Mouse (Mus musculus): ENCODE results near the gene Alk. TPM values are rescaled to one million over a fixed set of nuclear protein-coding genes. Genes with fewer than 3 reads are reported as not detected.

Alk gene
- polyA plus RNA-seq, 1 experiment from 2014 or later = 0.51 TPM

DNA sequence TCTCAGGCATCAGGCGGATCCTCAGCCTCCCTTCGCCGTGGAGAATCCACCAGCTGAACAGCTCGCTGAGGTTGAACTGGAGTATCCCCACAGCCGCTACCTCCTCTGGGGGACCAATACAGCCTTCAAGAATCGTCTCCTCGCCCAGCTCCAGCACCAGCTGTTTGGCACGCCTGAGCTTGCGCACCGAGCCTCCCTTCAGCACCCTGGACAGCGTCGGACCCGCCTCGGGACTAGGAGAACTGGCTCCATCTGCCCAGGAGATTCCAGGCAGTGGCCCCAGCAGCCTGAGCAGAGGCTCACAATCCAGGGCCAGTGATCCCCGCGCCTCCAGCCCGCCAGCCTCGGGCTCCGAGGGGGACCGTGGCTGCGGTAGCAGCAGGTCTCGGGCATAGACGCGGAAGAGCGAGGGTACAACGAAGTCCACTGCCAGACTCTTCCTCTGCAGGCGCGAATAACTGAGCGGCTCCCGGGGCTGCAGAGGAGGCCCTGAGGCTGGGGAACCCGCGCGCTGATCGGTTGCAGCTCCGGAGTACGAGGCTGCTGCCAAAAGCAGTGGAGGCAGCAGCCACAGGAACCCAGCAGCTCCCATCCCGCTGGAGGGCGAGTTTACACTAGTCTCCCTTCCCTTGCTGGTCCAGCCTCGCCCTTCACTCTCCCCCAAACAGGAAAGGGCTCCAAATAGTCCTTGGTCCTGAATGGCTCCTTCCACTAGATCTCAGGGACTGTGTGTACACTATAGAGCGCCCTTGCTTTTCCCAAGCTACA lies 1.1 kb downstream of the Alk start:
- no peak overlapping the region for H3K27ac ChIP-seq (ENCODE audit: low read depth, low read length)
- peak overlapping the region; percentile 96 for H3K4me2 ChIP-seq (replicated peaks; ENCODE audit: low read depth, low read length)
- H3K4me3 ChIP-seq (ENCODE audit: low read depth, low read length) = peak overlapping the region; percentile 54
- H3K9ac ChIP-seq (ENCODE audit: low read depth, low read length) = peak overlapping the region; percentile 31; the same call in 1 of the 2 replicates
- DNase-seq (ENCODE audit: low spot score) = peak; percentile 90
- H3K9me3 ChIP-seq (ENCODE audit: control insufficient read depth, low read length) = no peaks in the 10 kb centered on the region
- H3K27me3 ChIP-seq (ENCODE audit: control insufficient read depth, insufficient read depth, low read length) = peaks cover 20% of the 10 kb centered on the region
- peak; percentile 44; the same call in 1 of the 2 replicates for ATAC-seq (ENCODE audit: low FRiP score)
- no peaks in the 10 kb centered on the region for H3K36me3 ChIP-seq (ENCODE audit: control insufficient read depth, insufficient read depth, low read length)
- peaks cover 4% of the 10 kb centered on the region; the same call in 1 of the 2 replicates for H3K4me1 ChIP-seq (replicated peaks; ENCODE audit: control insufficient read depth, insufficient read depth, low read length)
- WGBS = 1% methylated on average over 39 of the region's 40 CpGs

DNA sequence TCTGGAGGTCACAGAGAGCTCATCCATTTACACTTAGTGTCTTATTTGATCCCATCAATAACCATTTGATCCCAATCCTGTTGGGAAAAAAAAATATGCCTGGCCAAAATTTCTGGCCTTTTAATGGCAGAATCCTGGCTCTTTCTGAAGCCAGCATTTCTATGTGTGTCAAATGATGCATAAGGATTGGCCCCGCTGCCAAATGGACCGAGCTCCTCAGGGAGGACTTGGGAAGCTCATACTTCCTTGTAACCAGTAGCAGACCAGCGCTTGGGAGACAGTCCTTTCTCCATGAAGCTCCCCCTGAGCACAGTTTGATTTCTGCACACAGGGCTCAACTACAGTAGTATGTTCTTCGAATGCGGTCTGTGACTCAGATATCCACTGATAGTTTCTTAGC lies 3.6 kb downstream of the Alk start:
- Histone ChIP-seq H3K4me1 (replicated peaks; ENCODE audit: control insufficient read depth, insufficient read depth, low read length) (peaks cover 4% of the 10 kb centered on the region; the same call in 1 of the 2 replicates), H3K9me3 (ENCODE audit: control insufficient read depth, low read length) (no peaks in the 10 kb centered on the region), H3K9ac (ENCODE audit: low read depth, low read length) (no peak overlapping the region), H3K27ac (ENCODE audit: low read depth, low read length) (no peak overlapping the region), H3K4me2 (replicated peaks; ENCODE audit: low read depth, low read length) (no peak overlapping the region), H3K27me3 (ENCODE audit: control insufficient read depth, insufficient read depth, low read length) (peaks cover 20% of the 10 kb centered on the region), H3K36me3 (ENCODE audit: control insufficient read depth, insufficient read depth, low read length) (no peaks in the 10 kb centered on the region), H3K4me3 (ENCODE audit: low read depth, low read length) (no peak overlapping the region)
- DNase-seq (ENCODE audit: low spot score) = no peak
- no peak for ATAC-seq (ENCODE audit: low FRiP score)
- 83% methylated on average over 5 of the region's 5 CpGs for WGBS

DNA sequence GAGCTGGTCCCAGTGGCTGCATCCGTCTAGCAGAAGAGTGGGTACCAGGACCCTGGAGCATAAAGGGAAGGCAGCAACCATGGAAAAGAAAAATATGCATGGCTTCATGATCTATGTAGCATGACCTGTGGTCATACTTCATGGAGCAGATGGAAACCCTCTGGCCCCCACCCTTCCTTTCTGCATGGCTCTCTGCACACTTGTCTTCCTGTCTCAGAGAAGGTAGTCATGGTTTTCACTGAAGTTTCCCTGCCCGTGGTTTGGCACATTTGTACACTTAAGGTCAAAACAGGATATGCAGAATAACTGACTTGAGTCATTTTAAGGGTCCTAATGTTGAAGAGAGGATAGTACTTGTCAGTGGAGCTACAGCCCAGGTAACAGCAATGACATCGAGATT lies 16.8 kb downstream of the Alk start:
- no peak overlapping the region for H3K9ac ChIP-seq (ENCODE audit: low read depth, low read length)
- H3K9me3 ChIP-seq (ENCODE audit: control insufficient read depth, low read length) = no peaks in the 10 kb centered on the region
- ATAC-seq (ENCODE audit: low FRiP score) (no peak), DNase-seq (ENCODE audit: low spot score) (no peak)
- H3K36me3 ChIP-seq (ENCODE audit: control insufficient read depth, insufficient read depth, low read length) = no peaks in the 10 kb centered on the region
- 90% methylated on average over 3 of the region's 3 CpGs for WGBS
- no peak overlapping the region for H3K27ac ChIP-seq (ENCODE audit: low read depth, low read length)
- no peaks in the 10 kb centered on the region for H3K27me3 ChIP-seq (ENCODE audit: control insufficient read depth, insufficient read depth, low read length)
- H3K4me1 ChIP-seq (replicated peaks; ENCODE audit: control insufficient read depth, insufficient read depth, low read length) = no peaks in the 10 kb centered on the region
- H3K4me3 ChIP-seq (ENCODE audit: low read depth, low read length) = no peak overlapping the region
- H3K4me2 ChIP-seq (replicated peaks; ENCODE audit: low read depth, low read length) = no peak overlapping the region

DNA sequence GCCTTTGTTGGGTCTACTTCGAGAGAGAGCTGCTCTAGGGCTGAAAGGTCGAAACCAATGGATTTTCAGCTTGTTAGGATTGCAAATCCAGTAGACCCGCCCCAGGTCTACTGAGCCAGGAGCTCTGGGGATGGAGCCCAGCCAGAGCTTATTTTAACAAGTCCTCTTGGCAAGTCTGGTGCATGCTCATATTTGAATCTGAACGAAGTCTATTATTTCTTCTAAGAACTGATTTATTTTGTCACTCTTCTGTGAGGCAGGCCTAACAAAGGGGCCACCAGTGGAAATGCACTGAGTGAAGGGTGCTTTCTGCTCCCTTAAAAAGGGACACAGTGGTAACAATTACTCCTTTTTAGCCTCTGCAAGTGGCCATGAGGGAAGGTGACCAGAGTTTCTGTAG lies 24.3 kb downstream of the Alk start:
- DNase-seq (ENCODE audit: low spot score) (no peak), ATAC-seq (ENCODE audit: low FRiP score) (no peak)
- 73% methylated on average over 4 of the region's 4 CpGs for WGBS
- Histone ChIP-seq H3K27ac (ENCODE audit: low read depth, low read length) (no peak overlapping the region), H3K36me3 (ENCODE audit: control insufficient read depth, insufficient read depth, low read length) (no peaks in the 10 kb centered on the region), H3K9me3 (ENCODE audit: control insufficient read depth, low read length) (no peaks in the 10 kb centered on the region), H3K27me3 (ENCODE audit: control insufficient read depth, insufficient read depth, low read length) (no peaks in the 10 kb centered on the region), H3K4me1 (replicated peaks; ENCODE audit: control insufficient read depth, insufficient read depth, low read length) (no peaks in the 10 kb centered on the region), H3K4me3 (ENCODE audit: low read depth, low read length) (no peak overlapping the region), H3K9ac (ENCODE audit: low read depth, low read length) (no peak overlapping the region), H3K4me2 (replicated peaks; ENCODE audit: low read depth, low read length) (no peak overlapping the region)

DNA sequence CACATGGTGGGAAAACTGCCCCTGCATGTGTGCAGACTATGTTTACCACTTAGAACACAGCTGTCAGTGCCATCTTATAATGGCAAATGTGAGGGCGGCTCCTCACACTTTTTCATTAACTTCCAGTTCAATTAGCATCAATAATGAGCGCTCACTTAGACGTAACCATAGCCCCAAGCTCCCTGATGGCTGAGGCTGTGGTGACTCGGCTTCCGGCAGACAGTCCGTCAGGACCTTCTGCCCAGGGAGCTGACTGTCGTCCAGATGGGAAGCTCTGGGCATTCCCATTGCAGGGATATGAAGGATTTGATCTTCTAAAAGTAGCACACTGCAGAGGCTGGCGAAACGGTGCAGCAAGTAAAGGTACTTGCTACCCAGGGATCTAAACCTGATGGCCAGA lies 25.1 kb downstream of the Alk start:
- ATAC-seq (ENCODE audit: low FRiP score) (no peak), DNase-seq (ENCODE audit: low spot score) (no peak)
- Histone ChIP-seq H3K4me1 (replicated peaks; ENCODE audit: control insufficient read depth, insufficient read depth, low read length) (no peaks in the 10 kb centered on the region), H3K9ac (ENCODE audit: low read depth, low read length) (no peak overlapping the region), H3K27ac (ENCODE audit: low read depth, low read length) (no peak overlapping the region), H3K27me3 (ENCODE audit: control insufficient read depth, insufficient read depth, low read length) (no peaks in the 10 kb centered on the region), H3K4me3 (ENCODE audit: low read depth, low read length) (no peak overlapping the region), H3K4me2 (replicated peaks; ENCODE audit: low read depth, low read length) (no peak overlapping the region), H3K36me3 (ENCODE audit: control insufficient read depth, insufficient read depth, low read length) (no peaks in the 10 kb centered on the region), H3K9me3 (ENCODE audit: control insufficient read depth, low read length) (no peaks in the 10 kb centered on the region)
- WGBS = 80% methylated on average over 9 of the region's 9 CpGs

DNA sequence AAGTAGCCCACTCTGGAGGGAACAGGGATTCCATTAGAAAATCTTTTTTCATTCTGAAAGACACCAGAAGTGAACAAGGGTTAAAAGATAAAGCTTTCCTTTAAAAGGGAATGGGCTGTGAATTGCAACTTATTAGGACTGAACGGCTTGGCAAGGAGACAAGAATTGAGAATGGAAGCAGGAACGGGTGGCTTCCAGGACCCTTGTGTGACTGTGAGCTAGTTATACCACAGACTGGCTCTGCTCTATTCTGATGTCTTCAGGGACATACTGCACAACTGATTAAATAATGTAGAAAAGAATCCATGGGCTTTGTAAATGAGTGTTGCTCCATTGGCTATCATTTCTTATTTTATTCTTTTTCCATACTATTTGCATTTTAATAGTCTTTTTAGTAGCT lies 33.0 kb downstream of the Alk start:
- ATAC-seq (ENCODE audit: low FRiP score) (no peak), DNase-seq (ENCODE audit: low spot score) (no peak)
- H3K4me1 ChIP-seq (replicated peaks; ENCODE audit: control insufficient read depth, insufficient read depth, low read length) = no peaks in the 10 kb centered on the region

DNA sequence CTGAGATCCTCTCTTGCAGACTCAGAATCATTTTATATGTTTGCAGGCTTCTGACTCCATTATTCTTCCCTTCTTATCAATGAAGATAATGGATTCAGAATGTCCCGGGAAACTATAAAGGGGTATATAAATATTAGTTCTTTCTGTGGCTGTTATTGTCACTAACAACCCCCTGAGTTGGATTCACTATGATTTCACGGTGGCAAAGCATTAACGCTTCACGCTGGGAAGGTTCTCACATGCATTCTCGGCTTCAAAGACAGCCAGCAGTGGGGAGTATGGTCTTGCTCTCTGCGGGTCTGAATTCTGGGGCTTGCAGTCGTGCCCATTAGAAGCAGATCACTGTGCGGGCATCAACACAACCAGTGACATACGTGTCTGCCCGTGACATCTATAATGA lies 34.9 kb downstream of the Alk start:
- ATAC-seq (ENCODE audit: low FRiP score) = 0 out of 2 replicates have a peak, but pooled peaks have one; percentile 30
- H3K27ac ChIP-seq (ENCODE audit: low read depth, low read length) = no peak overlapping the region
- H3K36me3 ChIP-seq (ENCODE audit: control insufficient read depth, insufficient read depth, low read length) = no peaks in the 10 kb centered on the region
- H3K27me3 ChIP-seq (ENCODE audit: control insufficient read depth, insufficient read depth, low read length) = no peaks in the 10 kb centered on the region
- H3K4me2 ChIP-seq (replicated peaks; ENCODE audit: low read depth, low read length) = no peak overlapping the region
- no peak overlapping the region for H3K4me3 ChIP-seq (ENCODE audit: low read depth, low read length)
- H3K9me3 ChIP-seq (ENCODE audit: control insufficient read depth, low read length) = no peaks in the 10 kb centered on the region
- 61% methylated on average over 10 of the region's 10 CpGs for WGBS
- H3K4me1 ChIP-seq (replicated peaks; ENCODE audit: control insufficient read depth, insufficient read depth, low read length) = no peaks in the 10 kb centered on the region
- peak; percentile 9 for DNase-seq (ENCODE audit: low spot score)
- no peak overlapping the region for H3K9ac ChIP-seq (ENCODE audit: low read depth, low read length)

More for the DNA sequence above, 33.0 kb downstream of the Alk start:
- no peak overlapping the region for H3K4me3 ChIP-seq (ENCODE audit: low read depth, low read length)
- H3K9ac ChIP-seq (ENCODE audit: low read depth, low read length) = no peak overlapping the region
- no peaks in the 10 kb centered on the region for H3K27me3 ChIP-seq (ENCODE audit: control insufficient read depth, insufficient read depth, low read length)
- no peaks in the 10 kb centered on the region for H3K9me3 ChIP-seq (ENCODE audit: control insufficient read depth, low read length)
- no peaks in the 10 kb centered on the region for H3K36me3 ChIP-seq (ENCODE audit: control insufficient read depth, insufficient read depth, low read length)
- WGBS = 86% methylated on average over 2 of the region's 2 CpGs
- no peak overlapping the region for H3K27ac ChIP-seq (ENCODE audit: low read depth, low read length)
- H3K4me2 ChIP-seq (replicated peaks; ENCODE audit: low read depth, low read length) = no peak overlapping the region

DNA sequence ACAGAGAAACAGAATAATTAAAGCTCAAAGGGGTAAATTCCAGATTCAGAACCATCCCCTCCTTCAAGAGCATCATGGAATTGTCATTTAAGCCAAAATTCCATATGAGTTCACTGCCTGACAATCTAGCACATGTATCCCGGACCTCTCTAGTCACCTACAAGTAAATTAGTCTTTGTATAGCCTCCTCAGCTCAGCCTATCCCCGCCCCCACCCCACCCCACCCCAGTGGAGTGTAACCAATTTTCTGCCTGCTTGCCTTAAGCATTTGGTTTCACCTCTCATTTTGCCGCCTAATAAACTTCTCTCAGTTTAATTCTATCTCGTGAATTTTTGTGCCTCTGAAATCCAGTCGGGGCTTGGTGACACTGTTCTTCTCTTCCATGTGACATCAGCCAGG lies 41.0 kb downstream of the Alk start:
- Histone ChIP-seq H3K9me3 (ENCODE audit: control insufficient read depth, low read length) (no peaks in the 10 kb centered on the region), H3K4me1 (replicated peaks; ENCODE audit: control insufficient read depth, insufficient read depth, low read length) (no peaks in the 10 kb centered on the region), H3K4me3 (ENCODE audit: low read depth, low read length) (no peak overlapping the region), H3K27me3 (ENCODE audit: control insufficient read depth, insufficient read depth, low read length) (no peaks in the 10 kb centered on the region), H3K27ac (ENCODE audit: low read depth, low read length) (no peak overlapping the region), H3K36me3 (ENCODE audit: control insufficient read depth, insufficient read depth, low read length) (no peaks in the 10 kb centered on the region), H3K4me2 (replicated peaks; ENCODE audit: low read depth, low read length) (no peak overlapping the region), H3K9ac (ENCODE audit: low read depth, low read length) (no peak overlapping the region)
- 79% methylated on average over 5 of the region's 5 CpGs for WGBS
- ATAC-seq (ENCODE audit: low FRiP score) (no peak), DNase-seq (ENCODE audit: low spot score) (no peak)

DNA sequence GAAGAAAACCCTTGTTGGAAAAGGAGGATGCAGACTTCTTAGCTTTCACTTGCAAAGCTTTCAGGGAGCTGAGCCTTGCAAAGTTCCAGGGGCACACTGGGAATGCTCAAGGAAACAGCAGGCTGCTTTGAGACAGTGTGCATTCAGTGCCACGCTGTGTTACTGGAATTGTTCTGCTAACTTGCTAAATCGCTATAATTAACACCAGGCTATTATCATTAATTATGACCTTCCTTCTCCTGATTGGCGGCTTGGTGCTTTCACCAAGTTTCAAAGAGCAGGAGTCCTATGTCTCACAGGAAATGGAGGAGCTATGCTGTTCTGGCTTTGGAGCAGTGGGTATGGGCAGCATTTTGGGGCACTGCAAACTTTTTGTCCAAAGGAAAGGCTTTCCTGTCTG lies 43.0 kb downstream of the Alk start:
- no peak overlapping the region for H3K4me2 ChIP-seq (replicated peaks; ENCODE audit: low read depth, low read length)
- no peak for DNase-seq (ENCODE audit: low spot score)
- H3K9me3 ChIP-seq (ENCODE audit: control insufficient read depth, low read length) = no peaks in the 10 kb centered on the region
- H3K4me1 ChIP-seq (replicated peaks; ENCODE audit: control insufficient read depth, insufficient read depth, low read length) = no peaks in the 10 kb centered on the region
- H3K9ac ChIP-seq (ENCODE audit: low read depth, low read length) = no peak overlapping the region
- no peaks in the 10 kb centered on the region for H3K27me3 ChIP-seq (ENCODE audit: control insufficient read depth, insufficient read depth, low read length)
- WGBS = 67% methylated on average over 3 of the region's 3 CpGs
- no peak overlapping the region for H3K4me3 ChIP-seq (ENCODE audit: low read depth, low read length)
- ATAC-seq (ENCODE audit: low FRiP score) = no peak
- no peaks in the 10 kb centered on the region for H3K36me3 ChIP-seq (ENCODE audit: control insufficient read depth, insufficient read depth, low read length)
- no peak overlapping the region for H3K27ac ChIP-seq (ENCODE audit: low read depth, low read length)
